9 mouse cellular contexts compared by ENCODE assay signal in the genomic region with DNA sequence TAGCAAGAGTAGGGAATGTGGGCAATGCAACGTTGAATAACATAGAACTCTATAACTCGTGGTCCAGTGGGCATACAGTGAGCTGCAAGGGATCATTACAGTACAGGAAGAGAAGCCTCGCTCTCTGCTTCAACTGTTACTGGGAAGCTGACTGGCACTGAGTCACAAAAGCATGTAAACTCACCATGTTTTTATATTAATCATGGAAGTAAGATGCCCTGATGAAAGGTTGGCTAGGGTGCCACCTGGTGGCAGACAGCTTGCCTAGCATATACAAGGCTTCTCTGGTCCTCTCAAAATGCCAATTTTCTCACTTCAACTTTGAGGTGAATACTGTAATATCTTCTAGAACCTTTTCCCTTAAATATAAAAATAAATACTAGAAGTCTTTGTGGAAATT. TPM values are rescaled to one million over a fixed set of nuclear protein-coding genes. Genes with fewer than 3 reads are reported as not detected.
DNase-seq lines count a peak whose midpoint lies in the region; ATAC-seq lines count a peak whose summit lies in the region.
"Had no signal": no experiment of that assay in that cellular context is flagged by ENCODE, and none has a peak within 500 bp of the region (broad histone marks: within the 10 kb centered on the region; RNA-seq: fewer than 3 reads in every experiment).

No protein-coding gene starts in this region.

- peaks cover 12% of the 10 kb centered on the region for H3K36me3 ChIP-seq in embryonic facial prominence, embryonic 14.5 days (ENCODE audit: control insufficient read depth, insufficient read depth, low read length)
- peaks cover 2% of the 10 kb centered on the region; the same call in 1 of the 2 replicates for H3K36me3 ChIP-seq in hindbrain, embryonic 16.5 days (ENCODE audit: control insufficient read depth, insufficient read depth, low read length)

- H3K27ac ChIP-seq in embryonic facial prominence, embryonic 14.5 days (replicated peaks; ENCODE audit: low read depth, low read length): no peak overlapping the region
- no peak overlapping the region for H3K27ac ChIP-seq in hindbrain, embryonic 16.5 days (ENCODE audit: low read depth, low read length)
- H3K27ac ChIP-seq: limb, embryonic 12.5 days had no signal

- H3K27me3 ChIP-seq in embryonic facial prominence, embryonic 14.5 days (replicated peaks; ENCODE audit: control insufficient read depth, insufficient read depth, low read length): no peaks in the 10 kb centered on the region
- H3K27me3 ChIP-seq in hindbrain, embryonic 16.5 days (replicated peaks; ENCODE audit: control insufficient read depth, insufficient read depth, low read length): no peaks in the 10 kb centered on the region
- H3K27me3 ChIP-seq: limb, embryonic 12.5 days had no signal

- H3K4me1 ChIP-seq in embryonic facial prominence, embryonic 14.5 days (ENCODE audit: control insufficient read depth, insufficient read depth, low read length): no peaks in the 10 kb centered on the region
- H3K4me1 ChIP-seq in hindbrain, embryonic 16.5 days (ENCODE audit: control insufficient read depth, insufficient read depth, low read depth, low read length): no peaks in the 10 kb centered on the region

- no peak overlapping the region for H3K4me2 ChIP-seq in embryonic facial prominence, embryonic 14.5 days (ENCODE audit: low read depth, low read length)
- no peak overlapping the region for H3K4me2 ChIP-seq in hindbrain, embryonic 16.5 days (ENCODE audit: low read length)
- H3K4me2 ChIP-seq: limb, embryonic 12.5 days had no signal

- no peak overlapping the region for H3K4me3 ChIP-seq in embryonic facial prominence, embryonic 14.5 days (ENCODE audit: low read depth, low read length)
- H3K4me3 ChIP-seq in hindbrain, embryonic 16.5 days (ENCODE audit: low read length): no peak overlapping the region
- H3K4me3 ChIP-seq: limb, embryonic 12.5 days had no signal

- H3K9me3 ChIP-seq in embryonic facial prominence, embryonic 14.5 days (ENCODE audit: control insufficient read depth, low read length): no peaks in the 10 kb centered on the region
- H3K9me3 ChIP-seq in hindbrain, embryonic 16.5 days (ENCODE audit: control insufficient read depth, low read length): no peaks in the 10 kb centered on the region
- H3K9me3 ChIP-seq: limb, embryonic 12.5 days had no signal

- DNase-seq in cerebellum, adult 11 months: peak; percentile 38
- DNase-seq in cerebellum, adult 8-10 months: no peak
- DNase-seq in 416B (ENCODE audit: low read depth): peak; percentile 83
- peak; percentile 81 for DNase-seq in adrenal gland, postnatal 14 days
- peak; percentile 84 for DNase-seq in embryonic facial prominence, embryonic 14.5 days (ENCODE audit: low spot score)
- DNase-seq in lung, postnatal 10 days: peak; percentile 74
- DNase-seq in retina, postnatal 7 days (ENCODE audit: low read depth, low spot score): peak; percentile 48

- WGBS in embryonic facial prominence, embryonic 14.5 days: 71% methylated on average over 3 of the region's 3 CpGs
- 77% methylated on average over 3 of the region's 3 CpGs for WGBS in hindbrain, embryonic 16.5 days

- H3K9ac ChIP-seq in embryonic facial prominence, embryonic 14.5 days (ENCODE audit: low read depth, low read length): no peak overlapping the region
- H3K9ac ChIP-seq in hindbrain, embryonic 16.5 days (ENCODE audit: low read depth, low read length): no peak overlapping the region
- H3K9ac ChIP-seq: limb, embryonic 12.5 days had no signal

- peak; percentile 64 for ATAC-seq in embryonic facial prominence, embryonic 14.5 days (ENCODE audit: low read depth)
- peak; percentile 68; the same call in 1 of the 2 replicates for ATAC-seq in hindbrain, embryonic 16.5 days

RNA-seq across cellular contexts. Expression of a gene that starts 6.4 kb away (rescaled TPM):
- 48.3 and 50.7 TPM in 2 replicates for total RNA-seq in adrenal gland, postnatal 14 days (2021)
- 30.1 and 31.8 TPM in 2 replicates for polyA plus RNA-seq in embryonic facial prominence, embryonic 14.5 days (2014; fragmentation: Nextera tagmentation; extraction: Ambion mirVana)
- polyA plus RNA-seq in hindbrain, embryonic 16.5 days (2015; fragmentation: Nextera tagmentation; extraction: Ambion mirVana): 12.5 and 15.3 TPM in 2 replicates

RNA-seq across cellular contexts. Expression of a gene that starts 31.0 kb away (rescaled TPM):
- total RNA-seq in adrenal gland, postnatal 14 days (2021): 10.0 and 10.6 TPM in 2 replicates
- 12.7 and 14.7 TPM in 2 replicates for polyA plus RNA-seq in embryonic facial prominence, embryonic 14.5 days (2014; fragmentation: Nextera tagmentation; extraction: Ambion mirVana)
- 2.8 and 3.4 TPM in 2 replicates for polyA plus RNA-seq in hindbrain, embryonic 16.5 days (2015; fragmentation: Nextera tagmentation; extraction: Ambion mirVana)
